Mouse (Mus musculus): Measurements from ENCODE around the gene Olfr5.

The Olfr5 gene

DNA sequence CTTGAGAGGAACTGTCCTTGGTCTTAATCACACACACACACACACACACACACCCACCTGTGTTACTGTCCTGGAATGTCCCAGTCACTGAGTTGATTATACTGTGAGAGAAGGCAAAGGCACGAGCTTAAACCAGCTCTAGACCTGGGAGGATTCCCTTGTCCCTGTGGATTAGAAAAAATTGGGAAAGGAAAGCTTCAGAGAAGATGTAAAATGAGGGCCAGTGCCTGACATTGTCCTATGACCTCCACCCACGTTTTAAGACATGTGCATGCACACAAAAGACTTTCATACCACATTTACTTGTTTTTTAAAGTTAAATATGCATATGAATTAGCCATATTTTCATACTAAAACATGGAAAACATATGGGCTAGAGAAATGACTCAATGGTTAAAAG lies at the start of gene Olfr5:
Gene Olfr5 (minus strand): TSS at position 101 of the 400 bp plus-strand sequence.
- TF ChIP-seq GATA4 (IDR thresholded peaks at IDR 0.05; ENCODE audit: insufficient replicate concordance, low read length), result no peak

DNA sequence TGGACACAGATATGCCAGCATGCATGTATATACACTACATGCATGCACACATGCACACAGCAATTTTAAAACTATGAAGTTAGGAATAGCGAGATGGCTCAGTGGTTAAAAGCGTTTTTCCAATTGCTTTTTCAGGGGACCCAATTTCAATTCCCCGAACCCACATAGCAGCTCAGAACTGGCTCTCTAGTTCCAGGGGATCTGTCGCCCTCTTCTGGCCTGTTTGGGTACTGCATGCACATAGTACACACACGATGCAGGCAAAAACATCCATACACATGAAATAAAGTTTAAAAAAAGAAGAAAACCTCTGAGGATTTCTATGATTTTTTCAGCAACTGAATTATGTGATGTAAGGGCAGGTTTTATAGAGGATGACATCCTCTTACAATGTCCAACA lies 39.4 kb upstream of the Olfr5 start:
- no peak for TF ChIP-seq GATA4 (IDR thresholded peaks at IDR 0.05; ENCODE audit: insufficient replicate concordance, low read length)

DNA sequence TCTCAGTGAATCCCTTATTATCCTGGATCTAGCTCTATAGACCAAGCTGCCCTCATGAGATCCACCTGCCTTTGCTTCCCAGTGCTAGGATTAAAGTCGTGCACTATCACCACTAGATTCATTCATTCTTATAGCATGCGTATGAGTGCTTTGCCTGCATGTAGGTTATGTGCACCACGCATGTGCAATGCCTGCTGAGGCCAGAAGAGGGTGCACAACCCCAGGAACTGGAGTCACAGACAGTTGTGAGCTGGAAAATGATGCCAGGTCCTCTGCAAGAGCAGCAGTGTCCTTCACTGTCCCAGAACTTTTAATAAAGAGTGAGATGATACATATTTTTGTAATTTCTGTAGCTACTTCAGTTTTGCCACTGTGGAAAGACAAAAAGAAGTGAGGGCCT lies 38.3 kb upstream of the Olfr5 start:
- no peak for TF ChIP-seq GATA4 (IDR thresholded peaks at IDR 0.05; ENCODE audit: insufficient replicate concordance, low read length)

DNA sequence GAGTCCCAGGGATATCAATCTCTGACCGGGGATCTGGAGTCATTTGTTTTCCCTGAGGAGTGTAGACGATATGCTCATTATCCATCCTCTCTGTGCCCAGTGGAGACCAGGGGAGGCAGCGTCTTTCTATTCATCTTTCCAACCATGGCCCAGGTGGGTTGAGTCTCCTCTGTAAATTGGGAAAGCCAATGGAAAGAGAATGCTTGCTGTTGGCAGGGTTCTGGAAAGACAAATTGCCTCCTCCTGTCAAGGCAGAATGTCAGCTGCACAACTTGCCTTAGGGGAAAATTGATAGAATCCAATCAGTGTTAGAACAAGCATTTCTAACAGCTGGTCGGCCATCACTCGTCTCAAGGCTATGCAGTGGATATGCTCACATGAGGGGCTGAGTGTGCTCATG lies 36.1 kb upstream of the Olfr5 start, which contains the start of gene Olfr1349:
Gene Olfr1349 (minus strand): TSS at position 101 of the 400 bp plus-strand sequence.
- TF ChIP-seq GATA4 (IDR thresholded peaks at IDR 0.05; ENCODE audit: insufficient replicate concordance, low read length), result no peak

DNA sequence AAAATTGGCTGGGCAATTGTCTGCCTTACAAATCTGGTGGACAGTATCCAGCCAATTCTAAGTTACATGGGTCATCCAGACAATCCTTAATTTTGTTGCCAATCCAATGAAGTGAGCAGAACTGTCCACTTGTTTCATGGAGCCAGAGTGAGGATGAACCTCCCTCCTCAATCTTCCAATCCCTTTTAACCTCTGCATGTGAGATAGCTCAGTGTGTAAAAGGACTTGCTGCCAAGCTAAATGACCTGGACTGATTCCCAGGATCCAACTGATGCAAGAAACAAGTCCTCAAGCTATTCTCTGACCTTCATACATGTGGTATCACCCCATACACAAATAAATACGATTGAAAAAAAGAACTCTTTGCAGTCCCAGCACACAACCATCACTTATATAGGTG lies 34.9 kb upstream of the Olfr5 start:
- TF ChIP-seq GATA4 (IDR thresholded peaks at IDR 0.05; ENCODE audit: insufficient replicate concordance, low read length), result no peak

DNA sequence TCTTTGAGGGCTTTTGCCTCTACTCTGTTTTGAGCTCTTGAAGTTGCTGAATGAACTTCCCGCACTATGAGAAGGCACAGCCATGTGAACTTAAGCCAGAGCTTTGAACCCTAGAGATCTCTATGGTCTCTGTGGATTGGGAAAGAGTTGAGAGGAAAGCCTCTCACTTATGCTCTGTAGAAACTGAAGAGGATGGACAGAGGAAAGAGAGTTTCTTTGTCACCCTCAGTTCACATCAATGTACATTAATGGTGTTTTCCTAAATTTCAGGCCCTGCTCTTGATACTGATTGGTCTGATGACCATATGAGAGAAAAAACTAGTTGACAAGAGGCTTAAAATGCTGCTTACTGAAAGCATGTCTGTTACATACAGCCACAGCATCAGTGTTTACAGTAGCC lies 21.9 kb upstream of the Olfr5 start, which contains the start of gene Olfr1348:
Gene Olfr1348 (minus strand): TSS at position 101 of the 400 bp plus-strand sequence.
- no peak for TF ChIP-seq GATA4 (IDR thresholded peaks at IDR 0.05; ENCODE audit: insufficient replicate concordance, low read length)

DNA sequence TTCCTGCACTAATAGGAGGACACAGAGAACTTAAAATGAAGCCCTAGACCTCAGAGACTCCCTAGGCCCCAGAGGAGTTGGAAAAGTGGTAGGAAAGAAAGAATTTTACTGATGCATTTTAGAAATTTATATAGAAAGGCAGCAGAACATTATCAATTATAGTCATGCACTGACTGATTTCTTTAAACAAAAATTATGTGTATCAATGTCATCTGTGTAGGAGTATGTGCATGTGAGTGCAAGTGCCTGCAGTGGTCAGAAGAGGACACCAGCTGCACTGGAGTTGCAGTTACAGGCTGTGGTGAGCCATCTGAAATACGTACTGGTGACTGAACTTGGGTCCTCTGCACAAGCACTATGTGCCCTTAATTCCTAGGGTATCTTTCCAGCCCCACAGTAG lies 12.9 kb upstream of the Olfr5 start, which contains the start of gene Olfr1347:
Gene Olfr1347 (minus strand): TSS at position 101 of the 400 bp plus-strand sequence.
- no peak for TF ChIP-seq GATA4 (IDR thresholded peaks at IDR 0.05; ENCODE audit: insufficient replicate concordance, low read length)

DNA sequence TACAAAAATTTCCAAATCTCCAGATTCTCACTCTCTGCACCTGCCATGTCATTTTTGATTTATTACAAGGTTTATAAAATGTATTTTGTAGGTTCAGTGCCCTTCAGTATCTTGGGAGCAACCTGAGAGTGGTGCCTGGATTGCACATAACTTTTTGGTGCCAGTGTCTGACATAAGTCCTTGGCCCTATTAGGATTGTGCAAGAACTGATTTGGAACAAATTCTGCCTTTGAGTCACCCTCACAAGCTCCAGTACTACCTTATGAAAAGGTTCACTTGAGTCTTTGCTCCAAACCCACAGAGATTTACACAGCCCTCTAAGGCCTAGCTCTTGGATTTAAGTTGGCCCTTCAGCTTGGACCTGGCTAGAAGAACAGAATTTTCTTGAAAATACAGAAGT lies 19.8 kb downstream of the Olfr5 start, which contains the start of gene Olfr1346:
Gene Olfr1346 (plus strand): TSS at position 151 of the 400 bp plus-strand sequence.
- no peak for TF ChIP-seq GATA4 (IDR thresholded peaks at IDR 0.05; ENCODE audit: insufficient replicate concordance, low read length)

DNA sequence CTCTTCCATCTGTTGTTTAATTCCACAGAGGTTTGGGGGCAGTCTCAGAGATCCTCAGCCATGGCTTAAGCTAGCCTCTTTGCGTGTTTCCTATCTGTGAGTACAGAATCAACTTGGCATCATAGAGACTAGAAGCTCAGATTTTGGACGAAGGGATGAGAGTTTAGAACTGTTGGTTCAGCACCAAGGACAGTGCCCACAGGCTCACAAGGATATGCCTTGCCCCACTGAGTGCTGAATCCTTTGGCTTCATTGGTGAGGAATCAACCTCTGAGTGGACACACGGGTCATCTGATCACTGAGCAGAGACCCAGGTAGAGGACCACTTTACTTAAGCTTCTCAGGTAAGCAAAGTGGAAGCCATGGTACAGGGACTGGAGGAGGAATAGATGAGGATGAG lies 30.3 kb downstream of the Olfr5 start:
- TF ChIP-seq GATA4 (IDR thresholded peaks at IDR 0.05; ENCODE audit: insufficient replicate concordance, low read length), result no peak

DNA sequence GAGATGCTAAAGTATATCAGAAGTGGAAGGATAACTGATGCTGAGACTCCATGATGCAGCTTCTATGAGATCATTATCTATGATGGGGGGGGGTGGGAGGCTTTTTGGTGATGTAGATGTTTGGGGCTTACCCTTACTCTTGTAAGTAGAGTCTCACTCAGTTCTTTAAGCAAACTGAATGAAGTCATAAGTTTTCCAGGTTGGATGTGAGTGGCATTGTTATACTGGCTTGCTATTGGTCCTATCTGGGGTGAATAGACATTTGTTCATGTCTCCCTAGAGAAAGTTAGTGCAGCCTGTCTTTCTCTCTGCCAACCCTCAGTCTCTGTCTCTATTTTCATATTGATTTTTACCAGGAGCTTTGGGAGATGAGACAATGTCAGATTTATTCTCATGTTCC lies 30.9 kb downstream of the Olfr5 start, which contains the start of gene Olfr1336:
Gene Olfr1336 (plus strand): TSS at position 301 of the 400 bp plus-strand sequence.
- no peak for TF ChIP-seq GATA4 (IDR thresholded peaks at IDR 0.05; ENCODE audit: insufficient replicate concordance, low read length)

DNA sequence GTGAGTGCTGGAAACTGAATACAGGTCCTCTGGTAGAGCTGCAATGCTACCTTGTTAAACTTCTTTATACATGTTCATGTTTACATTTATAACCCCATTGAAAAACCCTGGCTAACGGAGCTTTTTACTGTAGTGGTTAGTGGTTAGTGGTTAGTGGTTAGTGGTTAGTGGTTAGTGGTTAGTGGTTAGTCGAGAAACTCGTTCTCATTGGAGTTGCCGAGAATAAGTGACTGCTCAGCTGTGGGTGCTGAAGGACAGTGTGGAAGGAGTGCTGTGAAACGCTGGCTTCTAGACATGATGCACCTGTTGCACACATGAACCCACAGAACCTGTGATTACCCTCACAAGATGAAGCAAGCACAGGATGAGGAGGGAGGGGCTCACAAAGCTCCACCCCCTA lies 39.0 kb downstream of the Olfr5 start:
- no peak for TF ChIP-seq GATA4 (IDR thresholded peaks at IDR 0.05; ENCODE audit: insufficient replicate concordance, low read length)

DNA sequence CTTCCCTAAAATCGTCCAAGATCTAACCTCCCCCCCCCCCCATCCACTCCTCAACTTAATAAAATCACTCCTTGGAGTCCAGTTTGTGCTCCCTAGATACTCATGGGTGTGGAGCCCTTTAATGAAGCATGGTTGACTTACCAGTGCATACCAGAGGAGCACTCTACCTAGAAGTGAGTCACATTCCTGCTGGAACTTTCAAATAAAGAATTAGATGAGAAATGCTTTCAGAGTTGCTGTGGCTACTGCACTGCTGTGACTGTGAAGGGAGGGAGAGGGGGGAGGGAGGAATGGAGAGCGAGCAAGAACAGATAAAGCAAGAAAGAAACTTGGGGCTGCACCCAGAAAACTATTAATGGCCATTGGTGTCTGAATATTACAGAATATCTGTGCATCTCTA lies 45.6 kb downstream of the Olfr5 start:
- TF ChIP-seq GATA4 (IDR thresholded peaks at IDR 0.05; ENCODE audit: insufficient replicate concordance, low read length), result no peak

DNA sequence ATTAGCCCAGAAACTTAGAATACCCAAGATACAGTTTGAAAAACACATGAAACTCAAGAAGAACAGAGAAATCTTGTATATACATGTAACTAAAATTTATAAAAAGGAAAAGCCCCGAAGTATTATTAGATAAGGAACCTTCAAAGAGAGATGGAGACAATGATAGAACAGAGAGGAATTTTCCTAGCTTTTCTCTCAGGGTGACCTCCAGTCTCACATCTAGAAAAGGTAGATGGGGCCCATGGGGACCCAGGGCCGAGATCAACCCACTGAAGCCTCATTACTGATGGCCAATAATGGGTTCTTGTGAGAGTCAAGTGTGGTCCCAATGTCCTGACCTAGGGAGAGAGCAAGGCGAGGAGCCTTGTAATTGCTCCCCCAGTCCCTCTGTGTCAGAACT lies 48.4 kb downstream of the Olfr5 start, which contains the start of gene Olfr1344:
Gene Olfr1344 (plus strand): TSS at position 301 of the 400 bp plus-strand sequence.
- no peak for TF ChIP-seq GATA4 (IDR thresholded peaks at IDR 0.05; ENCODE audit: insufficient replicate concordance, low read length)

DNA sequence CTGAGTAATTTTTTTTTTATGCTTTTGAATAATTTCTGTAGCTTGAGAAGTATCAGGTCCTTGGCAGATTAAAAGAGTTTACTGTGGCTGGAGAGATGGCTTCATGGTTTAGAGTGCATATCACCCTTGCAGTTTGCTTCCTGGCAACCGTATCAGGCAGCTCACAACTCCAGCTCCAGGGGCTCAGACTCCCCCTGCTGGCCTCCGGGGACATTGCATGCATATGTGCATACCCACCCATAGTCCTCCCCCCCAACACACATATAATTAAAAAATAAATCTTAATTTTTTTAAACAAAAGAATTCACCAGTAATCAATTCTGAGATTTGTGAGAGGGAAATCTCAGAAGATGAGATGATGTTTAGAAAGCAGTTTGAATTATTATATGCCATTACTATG lies 56.4 kb downstream of the Olfr5 start:
- TF ChIP-seq GATA4 (IDR thresholded peaks at IDR 0.05; ENCODE audit: insufficient replicate concordance, low read length), result no peak

DNA sequence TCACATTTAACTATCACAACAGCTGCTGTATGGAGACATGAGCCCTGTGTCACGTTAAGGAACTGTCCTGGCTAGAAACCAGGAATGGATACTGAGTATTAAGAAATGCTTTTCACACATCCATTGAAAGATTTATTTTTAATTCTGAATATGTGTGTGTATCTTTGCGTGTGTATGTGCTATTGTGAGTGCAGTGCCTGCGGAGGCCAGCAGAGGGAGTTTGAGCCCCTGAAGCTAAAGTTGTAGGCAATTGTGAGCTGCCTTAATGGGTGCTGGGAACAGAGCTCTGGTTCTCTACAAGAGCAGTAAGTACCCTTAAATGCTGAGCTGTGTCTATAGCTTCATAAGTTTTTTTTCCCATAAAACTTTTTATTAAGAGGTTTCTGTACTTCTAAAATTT lies 57.4 kb downstream of the Olfr5 start:
- no peak for TF ChIP-seq GATA4 (IDR thresholded peaks at IDR 0.05; ENCODE audit: insufficient replicate concordance, low read length)
